Mouse (Mus musculus): ENCODE measurements around the gene Iqschfp. TPM values are rescaled to one million over a fixed set of nuclear protein-coding genes. Genes with fewer than 3 reads are reported as not detected.

Iqschfp gene
- polyA plus RNA-seq, 1 experiment from 2014 or later: 0.38 TPM

- H3K36me3 ChIP-seq (replicated peaks): no peaks in the 10 kb centered on the region
- H3K9me3 ChIP-seq: no peaks in the 10 kb centered on the region
- H3K27me3 ChIP-seq (ENCODE audit: poor library complexity, severe bottlenecking): 0 out of 2 replicates have a peak, but pooled peaks cover 4% of the 10 kb centered on the region
- peak overlapping the region; percentile 10; the same call in 1 of the 2 replicates for H3K4me3 ChIP-seq
- 55% methylated on average over 8 of the region's 8 CpGs for WGBS
- peaks cover 59% of the 10 kb centered on the region for H3K4me1 ChIP-seq
- H3K27ac ChIP-seq: no peak overlapping the region
- DNase-seq (ENCODE audit: extremely low spot score, low spot score): no peak
Observed at GRCm38 (mm10) chr3:68574097-68574496, 682.1 kb downstream of the Iqschfp start.

GRCm38 (mm10) chr3:68574565-68574964 is 682.5 kb downstream of the Iqschfp start:
- Histone ChIP-seq H3K27ac (no peak overlapping the region), H3K36me3 (replicated peaks) (no peaks in the 10 kb centered on the region), H3K4me1 (peaks cover 60% of the 10 kb centered on the region), H3K4me3 (no peak overlapping the region), H3K27me3 (ENCODE audit: poor library complexity, severe bottlenecking) (0 out of 2 replicates have a peak, but pooled peaks cover 4% of the 10 kb centered on the region), H3K9me3 (no peaks in the 10 kb centered on the region)
- DNase-seq (ENCODE audit: extremely low spot score, low spot score): no peak
- 74% methylated on average over 8 of the region's 8 CpGs for WGBS

GRCm38 (mm10) chr3:68575636-68576340 is 683.8 kb downstream of the Iqschfp start:
- Histone ChIP-seq H3K4me3 (no peak overlapping the region), H3K9me3 (no peaks in the 10 kb centered on the region), H3K36me3 (replicated peaks) (no peaks in the 10 kb centered on the region), H3K27ac (peak overlapping the region; percentile 62; the same call in 1 of the 2 replicates), H3K4me1 (peaks cover 69% of the 10 kb centered on the region), H3K27me3 (ENCODE audit: poor library complexity, severe bottlenecking) (0 out of 2 replicates have a peak, but pooled peaks cover 4% of the 10 kb centered on the region)
- WGBS: 81% methylated on average over 10 of the region's 10 CpGs
- no peak for DNase-seq (ENCODE audit: extremely low spot score, low spot score)

- H3K9me3 ChIP-seq: no peaks in the 10 kb centered on the region
- WGBS: 23% methylated on average over 7 of the region's 7 CpGs
- DNase-seq (ENCODE audit: extremely low spot score, low spot score): no peak
- H3K4me3 ChIP-seq: no peak overlapping the region
- H3K27me3 ChIP-seq (ENCODE audit: poor library complexity, severe bottlenecking): 0 out of 2 replicates have a peak, but pooled peaks cover 4% of the 10 kb centered on the region
- peaks cover 69% of the 10 kb centered on the region for H3K4me1 ChIP-seq
- no peaks in the 10 kb centered on the region for H3K36me3 ChIP-seq (replicated peaks)
- peak overlapping the region; percentile 62 for H3K27ac ChIP-seq
Observed at GRCm38 (mm10) chr3:68576431-68576830, 684.4 kb downstream of the Iqschfp start.

GRCm38 (mm10) chr3:68576948-68577347 is 684.9 kb downstream of the Iqschfp start:
- 73% methylated on average over 5 of the region's 5 CpGs for WGBS
- 0 out of 2 replicates have a peak, but pooled peaks cover 4% of the 10 kb centered on the region for H3K27me3 ChIP-seq (ENCODE audit: poor library complexity, severe bottlenecking)
- 0 out of 2 replicates have a peak overlapping the region, but pooled peaks have one; percentile 62 for H3K27ac ChIP-seq
- peaks cover 68% of the 10 kb centered on the region for H3K4me1 ChIP-seq
- DNase-seq (ENCODE audit: extremely low spot score, low spot score): no peak
- H3K36me3 ChIP-seq (replicated peaks): no peaks in the 10 kb centered on the region
- H3K9me3 ChIP-seq: no peaks in the 10 kb centered on the region
- no peak overlapping the region for H3K4me3 ChIP-seq

- no peaks in the 10 kb centered on the region for H3K36me3 ChIP-seq (replicated peaks)
- H3K4me1 ChIP-seq: peaks cover 68% of the 10 kb centered on the region
- no peak overlapping the region for H3K4me3 ChIP-seq
- DNase-seq (ENCODE audit: extremely low spot score, low spot score): no peak
- no peaks in the 10 kb centered on the region for H3K9me3 ChIP-seq
- peak overlapping the region; percentile 40; the same call in 1 of the 2 replicates for H3K27ac ChIP-seq
- no peaks in the 10 kb centered on the region for H3K27me3 ChIP-seq (ENCODE audit: poor library complexity, severe bottlenecking)
- WGBS: 72% methylated on average over 13 of the region's 13 CpGs
Observed at GRCm38 (mm10) chr3:68581591-68581990, 689.6 kb downstream of the Iqschfp start.

- no peak for DNase-seq (ENCODE audit: extremely low spot score, low spot score)
Observed at GRCm38 (mm10) chr3:68582103-68582740, 690.2 kb downstream of the Iqschfp start.

GRCm38 (mm10) chr3:68583031-68583693 is 691.1 kb downstream of the Iqschfp start:
- no peaks in the 10 kb centered on the region for H3K27me3 ChIP-seq (ENCODE audit: poor library complexity, severe bottlenecking)
- peaks cover 80% of the 10 kb centered on the region for H3K4me1 ChIP-seq
- 19% methylated on average over 14 of the region's 14 CpGs for WGBS
- peak overlapping the region; percentile 30 for H3K4me3 ChIP-seq
- H3K9me3 ChIP-seq: no peaks in the 10 kb centered on the region
- no peak for DNase-seq (ENCODE audit: extremely low spot score, low spot score)
- no peaks in the 10 kb centered on the region for H3K36me3 ChIP-seq (replicated peaks)
- peak overlapping the region; percentile 87 for H3K27ac ChIP-seq

More at GRCm38 (mm10) chr3:68582103-68582740, 690.2 kb downstream of the Iqschfp start:
- Histone ChIP-seq H3K27me3 (ENCODE audit: poor library complexity, severe bottlenecking) (no peaks in the 10 kb centered on the region), H3K36me3 (replicated peaks) (no peaks in the 10 kb centered on the region), H3K4me3 (no peak overlapping the region), H3K27ac (peak overlapping the region; percentile 87), H3K4me1 (peaks cover 70% of the 10 kb centered on the region), H3K9me3 (no peaks in the 10 kb centered on the region)
- WGBS: 70% methylated on average over 12 of the region's 12 CpGs

GRCm38 (mm10) chr3:68583771-68584511 is 691.9 kb downstream of the Iqschfp start:
- H3K4me3 ChIP-seq: peak overlapping the region; percentile 30
- no peaks in the 10 kb centered on the region for H3K27me3 ChIP-seq (ENCODE audit: poor library complexity, severe bottlenecking)
- DNase-seq (ENCODE audit: extremely low spot score, low spot score): no peak
- H3K36me3 ChIP-seq (replicated peaks): no peaks in the 10 kb centered on the region
- WGBS: 51% methylated on average over 14 of the region's 14 CpGs
- peak overlapping the region; percentile 87 for H3K27ac ChIP-seq
- H3K4me1 ChIP-seq: peaks cover 79% of the 10 kb centered on the region
- no peaks in the 10 kb centered on the region for H3K9me3 ChIP-seq

- Histone ChIP-seq H3K4me1 (peaks cover 78% of the 10 kb centered on the region), H3K36me3 (replicated peaks) (no peaks in the 10 kb centered on the region), H3K27me3 (ENCODE audit: poor library complexity, severe bottlenecking) (no peaks in the 10 kb centered on the region), H3K4me3 (no peak overlapping the region), H3K9me3 (no peaks in the 10 kb centered on the region), H3K27ac (peak overlapping the region; percentile 70)
- DNase-seq (ENCODE audit: extremely low spot score, low spot score): no peak
- 78% methylated on average over 4 of the region's 4 CpGs for WGBS
Observed at GRCm38 (mm10) chr3:68585213-68585612, 693.2 kb downstream of the Iqschfp start.

- Histone ChIP-seq H3K27me3 (ENCODE audit: poor library complexity, severe bottlenecking) (no peaks in the 10 kb centered on the region), H3K27ac (peak overlapping the region; percentile 69), H3K4me3 (no peak overlapping the region), H3K9me3 (no peaks in the 10 kb centered on the region), H3K36me3 (replicated peaks) (no peaks in the 10 kb centered on the region), H3K4me1 (peaks cover 79% of the 10 kb centered on the region)
- no peak for DNase-seq (ENCODE audit: extremely low spot score, low spot score)
- WGBS: 47% methylated on average over 9 of the region's 9 CpGs
Observed at GRCm38 (mm10) chr3:68586646-68587064, 694.6 kb downstream of the Iqschfp start.

- Histone ChIP-seq H3K27me3 (ENCODE audit: poor library complexity, severe bottlenecking) (no peaks in the 10 kb centered on the region), H3K27ac (peak overlapping the region; percentile 69), H3K4me3 (no peak overlapping the region), H3K9me3 (no peaks in the 10 kb centered on the region), H3K4me1 (peaks cover 79% of the 10 kb centered on the region), H3K36me3 (replicated peaks) (no peaks in the 10 kb centered on the region)
- 55% methylated on average over 10 of the region's 10 CpGs for WGBS
- no peak for DNase-seq (ENCODE audit: extremely low spot score, low spot score)
Observed at GRCm38 (mm10) chr3:68587567-68588245, 695.7 kb downstream of the Iqschfp start.

Data from forebrain, embryonic 10.5 days (tissue).